Mouse (Mus musculus): ENCODE data around the gene Ms4a4d. TPM values are rescaled to one million over a fixed set of nuclear protein-coding genes. Genes with fewer than 3 reads are reported as not detected.

Gene Ms4a4d
- polyA plus RNA-seq, 1 experiment from 2014 or later: 0.17 TPM

Other genes with a start within 250 kb of the Ms4a4d start
- 0.07 and 0.09 TPM in 2 replicates for gene Ms4a14, start 222.3 kb upstream of the Ms4a4d start, polyA plus RNA-seq (2015; fragmentation: Nextera tagmentation; extraction: Ambion mirVana)
- 3.3 and 4.1 TPM in 2 replicates for gene Ms4a7, start 200.7 kb upstream of the Ms4a4d start, polyA plus RNA-seq (2015; fragmentation: Nextera tagmentation; extraction: Ambion mirVana)
- gene Ms4a4a, start 161.3 kb upstream of the Ms4a4d start, polyA plus RNA-seq (2015; fragmentation: Nextera tagmentation; extraction: Ambion mirVana): 5.0 and 5.6 TPM in 2 replicates
- 0.41 and 1.4 TPM in 2 replicates for gene Ms4a4c, start 132.0 kb upstream of the Ms4a4d start, polyA plus RNA-seq (2015; fragmentation: Nextera tagmentation; extraction: Ambion mirVana)
- 0.17 and 0.30 TPM in 2 replicates for gene Ms4a4b, start 93.2 kb upstream of the Ms4a4d start, polyA plus RNA-seq (2015; fragmentation: Nextera tagmentation; extraction: Ambion mirVana)
- gene Ms4a6c, start 67.4 kb upstream of the Ms4a4d start, polyA plus RNA-seq (2015; fragmentation: Nextera tagmentation; extraction: Ambion mirVana): 4.6 and 5.3 TPM in 2 replicates
- not detected in 2 replicates for gene Gm8369, start 50.9 kb upstream of the Ms4a4d start, polyA plus RNA-seq (2015; fragmentation: Nextera tagmentation; extraction: Ambion mirVana)
- gene Ms4a6b, start 20.3 kb upstream of the Ms4a4d start, polyA plus RNA-seq (2015; fragmentation: Nextera tagmentation; extraction: Ambion mirVana): 3.2 and 4.1 TPM in 2 replicates
- gene Ms4a6d, start 68.0 kb downstream of the Ms4a4d start, polyA plus RNA-seq (2015; fragmentation: Nextera tagmentation; extraction: Ambion mirVana): 1.7 and 2.6 TPM in 2 replicates
- gene Ms4a2, start 86.9 kb downstream of the Ms4a4d start, polyA plus RNA-seq (2015; fragmentation: Nextera tagmentation; extraction: Ambion mirVana): 2.6 and 3.0 TPM in 2 replicates
- gene Ms4a3, start 104.0 kb downstream of the Ms4a4d start, polyA plus RNA-seq (2015; fragmentation: Nextera tagmentation; extraction: Ambion mirVana): not detected in 2 replicates
- gene Oosp2, start 123.8 kb downstream of the Ms4a4d start, polyA plus RNA-seq (2015; fragmentation: Nextera tagmentation; extraction: Ambion mirVana): not detected in 2 replicates
- gene Oosp1, start 154.3 kb downstream of the Ms4a4d start, polyA plus RNA-seq (2015; fragmentation: Nextera tagmentation; extraction: Ambion mirVana): not detected in 2 replicates
- gene Oosp3, start 160.3 kb downstream of the Ms4a4d start, polyA plus RNA-seq (2015; fragmentation: Nextera tagmentation; extraction: Ambion mirVana): not detected in 2 replicates
- gene Gif, start 210.8 kb downstream of the Ms4a4d start, polyA plus RNA-seq (2015; fragmentation: Nextera tagmentation; extraction: Ambion mirVana): not detected in 2 replicates
- 49.2 and 54.4 TPM in 2 replicates for gene Mrpl16, start 233.6 kb downstream of the Ms4a4d start, polyA plus RNA-seq (2015; fragmentation: Nextera tagmentation; extraction: Ambion mirVana)

Measured in kidney, embryonic 16.5 days (tissue).